Mouse (Mus musculus) myocyte (in vitro differentiated cells): Measurements from ENCODE around the gene 3110009E18Rik.

Source experiments
- CEBPB ChIP-seq: IDR thresholded peaks from 2 replicates; pipeline ENCODE4 v1.6.1; 2011; ENCODE audit warnings: mild to moderate bottlenecking, moderate library complexity; ENCODE audit not compliant: poor library complexity, insufficient read depth, severe bottlenecking
- E2F4 ChIP-seq: IDR thresholded peaks from one replicate; pipeline ENCODE4 v1.6.1; 2011; ENCODE audit warnings: mild to moderate bottlenecking, control low read depth, moderate library complexity; ENCODE audit not compliant: insufficient read depth
- MAX ChIP-seq: IDR thresholded peaks from one replicate; pipeline ENCODE4 v1.6.1; 2011; ENCODE audit warnings: low read depth, mild to moderate bottlenecking, control low read depth
- MYOD1 ChIP-seq, 3 experiments: IDR thresholded peaks; one replicate each; pipeline ENCODE4 v1.6.1; 2011; ENCODE audit warnings: control low read depth in 2 of 3, low read depth in 2 of 3, mild to moderate bottlenecking in 2 of 3, moderate library complexity in 1 of 3; ENCODE audit not compliant: insufficient read length in 2 of 3, control insufficient read depth in 1 of 3
- MYOG ChIP-seq, 3 experiments: IDR thresholded peaks; one replicate each; pipeline ENCODE4 v1.6.1; 2011; ENCODE audit warnings: control low read depth in 2 of 3, low read depth in 2 of 3, mild to moderate bottlenecking in 2 of 3; ENCODE audit not compliant: insufficient read length in 2 of 3, control insufficient read depth in 1 of 3, insufficient read depth in 1 of 3
- POLR2A ChIP-seq: IDR thresholded peaks from one replicate; pipeline ENCODE4 v1.6.1; 2011; ENCODE audit warnings: low read depth, mild to moderate bottlenecking, control low read depth, moderate library complexity; ENCODE audit not compliant: insufficient read length
- POLR2AphosphoS2 ChIP-seq: IDR thresholded peaks from one replicate; pipeline ENCODE4 v1.6.1; 2011; ENCODE audit warnings: low read depth, control low read depth; ENCODE audit not compliant: insufficient read length
- REST ChIP-seq: IDR thresholded peaks from one replicate; pipeline ENCODE4 v1.6.1; 2011; ENCODE audit warnings: mild to moderate bottlenecking, control low read depth, moderate library complexity; ENCODE audit not compliant: insufficient read depth, insufficient read length
- SRF ChIP-seq: IDR thresholded peaks from one replicate; pipeline ENCODE4 v1.6.1; 2011; ENCODE audit warnings: low read depth; ENCODE audit not compliant: control insufficient read depth, insufficient read length
- TCF12 ChIP-seq: IDR thresholded peaks from one replicate; pipeline ENCODE4 v1.6.1; 2011; ENCODE audit warnings: mild to moderate bottlenecking, control low read depth; ENCODE audit not compliant: poor library complexity, insufficient read depth, severe bottlenecking
- TCF3 ChIP-seq: IDR thresholded peaks from one replicate; pipeline ENCODE4 v1.6.1; 2011; ENCODE audit warnings: low read depth, control low read depth; ENCODE audit not compliant: insufficient read length
- USF1 ChIP-seq: IDR thresholded peaks from one replicate; pipeline ENCODE4 v1.6.1; 2011; ENCODE audit warnings: low read depth, mild to moderate bottlenecking, control low read depth, moderate library complexity

- no peak for TF ChIP-seq TCF12
- TF ChIP-seq POLR2AphosphoS2, result no peak
- no peak for TF ChIP-seq USF1
- no peak for TF ChIP-seq MYOG (IDR thresholded peaks at IDR 0.05; ENCODE audit: control insufficient read depth in 1 of 3, insufficient read depth in 1 of 3, insufficient read length in 2 of 3, low read depth in 2 of 3)
- TF ChIP-seq POLR2A, result no peak
- no peak for TF ChIP-seq MAX
- TF ChIP-seq E2F4, result no peak
- TF ChIP-seq MYOD1 (IDR thresholded peaks at IDR 0.05; ENCODE audit: control insufficient read depth in 1 of 3, insufficient read length in 2 of 3, low read depth in 2 of 3), result no peak
- TF ChIP-seq CEBPB, result no peak
- TF ChIP-seq SRF, result no peak
- no peak for TF ChIP-seq REST
- TF ChIP-seq TCF3, result no peak
These were observed 37.0 kb upstream of the 3110009E18Rik start for GRCm38 (mm10) chr1:120083921-120084517.
